Mouse (Mus musculus) megakaryocyte-erythroid progenitor cell, adult 5-6 weeks (primary cell): ENCODE results near the gene Prep. TPM values are rescaled to one million over a fixed set of nuclear protein-coding genes. Genes with fewer than 3 reads are reported as not detected.

ENCODE experiments used
- ATAC-seq: replicated peaks from 2 replicates; pipeline ENCODE4 v1.8.0; 2016; ENCODE audit warnings: mild to moderate bottlenecking, inconsistent platforms; ENCODE audit not compliant: severe bottlenecking, poor library complexity, low FRiP score, low TSS enrichment
- total RNA-seq, 2 experiments: library from RNA; stranded (forward) in 1 of 2; stranded (reverse) in 1 of 2; fragments of 200-1000, 215-1000 nt in 1 of 2; fragments of >200 nt in 1 of 2; fragmentation: Nextera tagmentation in 1 of 2; gene quantifications; 2 replicates each; pipeline ENCODE4 v1.2.3; 2014 to 2017

The Prep gene
- total RNA-seq (2014; fragmentation: Nextera tagmentation) (9.0 and 15.4 TPM in 2 replicates), total RNA-seq (2017) (11.8 and 13.6 TPM in 2 replicates)

DNA sequence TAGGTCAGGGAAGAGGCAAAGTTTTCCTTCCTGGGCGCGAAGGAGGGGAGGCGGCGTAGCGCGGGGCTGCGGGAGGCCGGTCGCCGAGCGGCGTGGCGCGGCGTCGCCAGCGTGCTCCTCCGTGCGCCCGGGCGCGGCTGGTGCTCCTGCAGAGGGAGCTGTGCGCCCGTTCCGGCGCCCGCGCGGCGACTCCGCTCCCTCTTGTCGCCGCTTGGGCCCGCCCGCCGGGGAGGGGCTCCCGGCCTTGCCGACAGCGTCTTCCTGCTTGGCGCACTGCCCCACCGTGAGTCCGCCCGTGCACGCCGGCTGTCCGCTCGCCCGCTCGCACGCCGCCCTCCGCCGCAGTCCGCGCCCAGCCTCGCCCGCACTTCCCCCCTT lies at the start of gene Prep:
Gene Prep (plus strand): TSS at position 273 of the 378 bp plus-strand sequence.
- ATAC-seq: peak; percentile 66

DNA sequence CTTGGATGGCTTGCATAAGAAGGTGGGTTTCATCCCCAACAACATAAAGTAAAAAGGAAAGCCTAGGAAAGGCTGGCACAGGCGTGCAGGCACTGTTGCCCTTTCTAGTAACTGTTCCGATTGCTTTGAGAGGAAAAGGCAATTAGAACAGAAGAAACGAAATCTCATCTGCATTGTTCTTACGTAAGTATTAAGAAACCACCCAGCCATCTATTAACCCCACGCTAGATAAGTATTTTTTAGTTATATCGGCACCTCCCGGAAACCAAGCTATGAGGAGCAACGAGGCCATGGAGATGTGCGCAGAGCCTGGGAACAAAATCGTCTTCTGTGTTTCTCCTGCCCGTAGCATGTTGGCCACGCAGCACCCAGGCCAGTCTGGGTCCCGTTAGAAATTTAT lies 49.7 kb upstream of the Prep start:
- ATAC-seq: no peak

DNA sequence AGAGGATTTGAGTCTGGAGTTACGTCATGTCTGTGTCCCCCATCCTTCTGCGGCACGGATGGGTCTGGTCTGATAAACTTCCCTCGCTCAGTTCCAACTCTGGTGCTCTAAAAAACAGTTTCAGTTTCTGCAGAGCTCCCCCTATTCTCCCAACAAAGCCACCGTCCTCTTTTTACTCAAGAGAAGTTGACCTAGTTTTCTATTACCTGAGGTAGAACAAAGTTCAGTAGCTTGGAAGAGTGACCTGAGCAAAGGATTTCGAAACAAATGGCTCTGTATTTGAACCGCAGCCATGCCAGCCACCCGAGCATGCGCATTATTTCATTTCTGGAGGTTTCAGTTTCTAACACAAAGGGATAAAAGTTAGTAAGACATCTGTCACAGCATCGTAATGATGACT lies 49.2 kb upstream of the Prep start:
- no peak for ATAC-seq

DNA sequence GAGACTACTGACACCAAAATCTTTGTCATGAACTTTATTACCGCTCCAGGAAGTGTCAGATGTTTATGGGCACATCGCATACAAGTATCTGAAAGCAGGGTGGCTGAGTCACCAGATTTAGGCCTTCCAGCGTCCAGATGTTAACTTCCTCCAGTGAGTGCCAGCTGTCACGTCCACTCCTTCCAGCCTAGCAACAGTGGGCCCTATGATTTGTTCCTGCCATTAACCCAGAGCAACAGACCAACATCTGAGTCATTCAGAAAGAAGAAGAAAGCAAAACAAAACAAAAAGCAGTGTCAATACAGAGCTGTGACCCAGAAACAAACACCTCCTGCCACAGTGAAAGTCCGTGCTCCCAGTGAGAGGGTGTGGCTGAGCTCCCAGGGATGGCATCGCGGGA lies 47.6 kb upstream of the Prep start:
- ATAC-seq: no peak

DNA sequence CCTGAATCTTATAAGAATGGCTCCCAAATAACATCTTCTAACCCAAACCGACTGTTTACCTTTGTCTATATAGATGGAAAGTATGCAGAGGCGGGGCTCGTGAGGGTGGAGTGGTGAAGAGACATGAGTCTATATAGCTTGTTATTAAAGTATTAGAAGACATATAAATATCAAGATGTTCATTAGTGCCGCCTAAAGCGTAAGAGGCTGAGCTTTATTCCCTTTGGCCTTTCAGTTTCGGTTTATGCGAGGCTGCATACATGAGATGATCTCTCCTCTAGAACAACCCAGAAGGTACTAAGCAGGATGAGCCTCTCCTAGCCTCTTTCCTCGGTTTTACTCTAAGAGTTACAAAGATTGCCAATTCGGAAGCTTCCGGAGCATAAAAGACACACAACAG lies 47.2 kb upstream of the Prep start:
- no peak for ATAC-seq

DNA sequence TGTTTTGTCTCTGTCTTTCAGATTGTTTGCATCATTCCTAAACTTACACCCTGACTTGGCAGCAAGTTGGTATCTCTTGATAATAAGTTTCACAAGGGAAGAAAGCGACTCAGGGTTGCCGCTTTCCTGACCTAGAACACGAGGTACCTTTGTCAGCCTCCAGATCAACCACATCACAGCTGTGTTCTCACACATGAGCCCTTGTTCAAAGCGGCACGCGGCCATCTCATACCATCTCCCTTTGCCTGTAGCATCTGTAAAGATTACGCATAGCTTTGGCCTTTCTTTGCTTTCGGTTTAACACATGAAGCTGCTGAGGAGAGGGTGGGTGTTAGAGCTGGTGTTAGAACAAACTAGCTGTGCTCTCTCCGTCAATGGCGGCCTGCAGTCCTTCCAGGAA lies 46.7 kb upstream of the Prep start:
- ATAC-seq: no peak

DNA sequence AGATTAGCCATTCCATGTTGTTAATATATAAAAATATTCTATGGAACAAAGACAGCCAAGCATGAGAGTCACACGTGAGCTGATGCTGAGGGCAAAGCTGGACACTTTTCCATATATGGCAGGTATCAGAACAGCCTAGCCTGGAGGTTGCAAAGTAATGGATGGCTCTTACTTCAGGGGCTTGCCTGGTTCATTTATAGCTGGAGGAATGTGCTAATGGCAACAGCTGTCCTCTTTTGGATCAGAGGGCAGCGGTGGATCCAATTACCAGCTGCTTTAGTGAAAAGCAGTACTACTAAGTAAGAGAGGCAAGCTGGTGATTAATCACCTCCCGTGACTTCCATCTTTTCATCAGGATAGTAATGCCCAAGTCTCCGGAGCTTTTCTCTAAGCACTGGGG lies 41.8 kb upstream of the Prep start:
- no peak for ATAC-seq

DNA sequence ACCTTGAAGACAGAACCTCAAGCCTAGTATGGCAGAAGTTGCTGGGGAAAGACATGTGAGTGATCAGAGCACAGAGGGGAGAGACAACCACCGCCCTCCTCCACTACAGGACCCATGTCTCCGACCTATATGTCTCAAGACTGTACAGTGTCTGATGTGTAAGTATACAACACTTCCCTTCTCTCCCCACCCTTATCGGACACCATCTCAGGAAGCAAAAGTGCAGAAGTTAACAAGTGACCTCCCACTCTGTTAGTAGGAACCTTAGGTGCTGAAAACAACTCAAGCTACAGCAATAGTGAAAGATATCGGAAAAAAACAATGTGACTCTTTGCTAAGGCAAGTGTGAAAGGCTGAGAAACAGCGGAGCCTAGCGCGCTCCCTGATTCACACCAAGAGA lies 40.1 kb upstream of the Prep start:
- ATAC-seq: no peak

DNA sequence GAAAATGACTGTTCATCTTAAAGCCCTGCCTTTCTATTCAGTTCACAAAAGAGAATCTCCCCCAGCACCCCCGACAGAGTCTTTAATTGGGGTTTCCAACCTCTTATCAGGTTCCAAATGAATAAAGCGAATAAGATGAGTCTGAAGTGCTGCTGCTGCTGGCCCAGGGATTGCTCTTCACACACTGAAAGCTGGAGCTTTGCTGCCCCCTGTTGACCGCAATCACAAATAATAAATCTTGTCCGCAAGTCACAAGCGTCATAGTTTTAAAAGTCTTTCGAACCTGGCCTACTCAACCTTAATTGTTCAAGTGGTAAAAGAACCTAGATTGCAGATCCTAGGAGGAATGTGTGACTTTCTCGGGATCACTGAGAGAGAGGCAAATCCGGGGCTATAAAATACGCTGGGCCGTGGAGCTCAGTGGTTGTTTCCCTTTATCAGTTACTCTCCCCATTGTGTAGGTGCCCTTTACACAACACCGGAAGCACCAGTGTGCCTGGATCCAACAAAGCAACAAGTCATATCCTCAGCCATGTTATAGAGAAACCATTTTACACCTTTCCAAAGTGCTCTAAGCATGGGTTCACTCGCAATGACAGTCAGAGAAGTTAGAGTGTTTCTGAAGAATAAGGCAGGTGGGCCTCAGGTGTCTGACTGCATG lies 21.6 kb upstream of the Prep start:
- peak; percentile 83; the same call in 1 of the 2 replicates for ATAC-seq

DNA sequence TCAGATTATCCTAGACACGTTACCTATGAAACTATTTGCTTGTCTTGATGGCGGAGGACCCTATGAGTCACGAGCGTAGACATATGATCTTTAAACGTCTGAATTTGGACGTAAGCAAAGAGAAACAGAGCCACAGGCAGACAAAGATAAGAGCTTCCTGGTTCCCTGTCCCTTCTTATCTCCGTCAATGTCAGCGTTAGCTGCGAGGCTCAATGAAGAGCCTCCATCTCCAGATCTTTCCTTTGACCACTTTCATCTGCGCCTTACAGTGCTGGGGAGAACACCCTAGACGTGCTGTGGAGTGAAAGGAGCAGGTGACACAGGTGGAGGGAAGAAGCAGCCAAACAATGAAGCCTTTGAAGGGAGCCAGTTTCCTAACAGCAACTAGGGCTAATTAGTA lies 18.8 kb upstream of the Prep start:
- ATAC-seq: peak; percentile 67

DNA sequence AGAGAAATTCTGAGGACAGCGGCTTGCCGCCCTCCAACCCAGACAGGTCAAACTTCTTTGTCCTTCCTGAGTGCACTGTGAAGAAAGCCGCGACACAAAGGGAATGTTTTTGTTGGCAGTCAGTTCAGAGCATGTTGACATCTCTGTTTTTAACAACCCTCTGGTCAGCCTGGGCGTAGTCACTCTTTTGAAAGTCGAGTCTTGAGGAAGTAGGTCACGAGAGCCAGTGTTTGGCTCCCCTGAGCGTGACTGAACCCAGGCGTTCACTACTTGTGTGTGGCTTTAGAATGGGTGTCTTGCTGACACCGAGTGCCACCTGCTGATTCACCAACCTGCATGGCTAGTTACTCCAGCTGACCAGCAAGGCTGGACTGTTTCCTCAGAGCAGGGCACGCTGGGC lies 18.4 kb upstream of the Prep start:
- ATAC-seq: no peak

DNA sequence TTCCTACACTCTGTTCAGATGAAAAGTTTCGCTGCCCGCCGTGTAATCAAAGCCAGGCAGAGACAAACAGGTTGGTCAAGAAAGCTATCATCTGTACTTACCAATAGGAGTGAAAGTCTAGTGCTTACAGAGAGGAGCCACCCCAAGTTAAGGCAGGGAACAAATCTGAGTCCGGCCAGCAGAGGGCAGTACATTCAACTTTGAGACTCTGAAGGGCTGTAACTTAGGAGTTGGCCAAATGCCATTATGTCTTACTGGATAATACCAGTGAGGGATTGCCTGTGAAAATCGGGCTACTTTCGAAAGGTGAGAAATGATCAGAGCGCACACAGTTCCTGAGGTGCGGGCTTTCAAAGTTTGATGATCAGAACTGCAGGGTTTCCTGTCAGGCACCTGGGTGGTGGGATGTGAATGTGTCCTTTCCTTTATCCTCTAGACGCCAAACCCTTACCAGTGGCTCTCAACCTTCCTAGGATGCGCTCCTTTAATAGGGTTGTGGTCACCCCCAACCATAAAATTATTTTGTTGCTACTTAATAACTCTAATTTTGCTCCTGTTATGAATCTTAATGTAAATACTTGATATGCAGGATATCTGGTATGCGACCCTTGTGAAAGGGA lies 15.8 kb upstream of the Prep start:
- peak; percentile 77 for ATAC-seq

DNA sequence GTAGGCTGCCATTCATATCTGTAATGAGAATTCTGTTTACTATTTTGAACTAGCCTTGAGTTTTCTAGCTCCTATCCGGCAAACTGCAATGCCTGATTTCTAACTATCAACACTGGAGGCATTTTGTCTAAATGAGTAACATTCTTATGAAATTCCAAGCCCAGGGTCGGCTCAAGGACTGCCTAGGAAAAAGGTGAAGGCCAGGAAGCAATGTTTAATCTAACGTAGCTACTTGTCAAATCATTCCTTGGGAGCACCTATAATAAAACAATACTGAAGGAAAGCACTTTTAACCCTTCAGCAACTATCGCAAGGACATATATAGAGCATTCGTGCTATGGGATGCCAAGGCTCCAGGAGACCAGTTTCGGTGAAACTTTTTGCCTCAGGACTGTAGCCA lies 8.6 kb upstream of the Prep start:
- ATAC-seq: no peak

DNA sequence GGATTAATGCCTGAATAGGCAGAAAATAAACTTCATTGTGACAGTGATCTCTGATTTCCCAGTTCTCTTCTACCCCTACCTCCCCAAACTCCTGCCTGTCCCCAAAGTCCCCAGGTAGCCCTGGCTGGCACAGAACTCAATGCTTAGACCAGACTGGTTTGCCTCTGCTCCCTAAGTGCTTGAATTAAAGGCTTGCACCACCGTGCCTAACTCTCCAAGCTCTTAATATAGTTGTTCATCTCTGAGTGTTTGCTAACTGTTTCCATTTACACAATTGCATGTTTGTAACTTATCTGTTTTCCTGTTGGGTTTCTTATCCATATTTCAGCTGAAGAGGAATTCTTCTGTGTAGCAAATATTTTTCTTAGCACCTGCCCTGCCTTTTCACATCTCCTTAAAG lies 6.2 kb upstream of the Prep start:
- ATAC-seq: no peak

DNA sequence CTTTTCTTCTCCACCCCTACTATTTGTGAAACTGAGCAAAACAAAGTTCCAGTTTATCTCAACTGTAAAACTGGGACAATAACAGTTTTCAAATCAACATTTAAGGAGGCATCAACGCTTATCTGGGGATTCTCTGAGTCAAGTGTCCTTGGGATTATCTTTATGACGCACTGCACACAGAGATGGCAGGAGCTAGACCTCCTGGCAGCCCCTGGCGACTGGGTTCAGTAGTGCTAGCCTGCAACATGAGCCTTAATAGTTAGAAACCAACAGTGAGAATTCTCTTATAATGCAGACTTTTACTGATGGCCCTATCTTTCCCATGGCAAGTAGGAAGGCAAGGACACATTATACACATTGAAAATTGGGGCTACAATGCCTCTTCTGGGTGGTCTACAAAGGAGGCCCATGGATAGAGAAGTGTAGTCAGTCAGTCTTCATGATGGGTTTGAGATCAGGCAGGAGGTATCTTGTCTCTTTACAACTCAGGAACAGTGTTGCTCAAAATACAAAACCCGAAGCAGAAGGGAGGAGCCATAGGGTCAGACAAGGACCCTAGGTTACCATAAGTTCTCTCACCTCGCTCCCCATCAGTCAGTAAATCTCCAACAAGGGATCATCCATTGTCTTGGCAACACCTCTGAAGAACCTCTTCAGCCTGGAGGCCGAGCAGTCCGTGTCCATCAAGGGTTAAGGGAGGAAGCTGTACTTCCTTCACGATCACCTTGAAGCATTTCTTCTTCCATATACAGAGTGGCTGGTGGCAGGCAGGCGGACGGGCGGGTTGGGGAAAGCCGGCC lies 672 bp upstream of the Prep start:
- ATAC-seq: peak; percentile 51

DNA sequence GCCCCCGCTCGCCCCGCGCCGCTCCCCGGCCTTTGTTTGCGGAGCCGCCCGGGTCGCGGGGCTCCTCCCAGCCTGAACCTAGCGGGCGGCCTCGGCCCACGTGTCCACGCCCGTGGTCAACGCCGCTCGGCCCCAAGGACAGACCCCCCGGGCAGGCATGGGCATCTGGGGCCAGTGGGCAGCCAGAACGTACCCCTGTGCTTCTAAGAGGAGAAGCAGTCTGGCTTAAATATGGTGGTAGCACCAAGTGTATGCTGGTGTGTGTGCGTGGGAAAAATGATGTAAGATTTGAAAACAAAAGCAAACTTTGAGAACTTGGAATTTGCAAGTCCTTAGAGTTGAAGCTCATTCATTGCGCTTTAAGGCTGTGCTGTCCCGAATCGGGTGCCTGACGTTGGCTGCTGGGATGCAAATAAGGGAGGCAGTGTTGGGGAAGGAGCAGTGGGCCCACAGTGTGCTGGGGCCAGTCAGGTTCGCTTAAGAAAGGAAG lies 478 bp downstream of the Prep start:
- ATAC-seq: no peak

DNA sequence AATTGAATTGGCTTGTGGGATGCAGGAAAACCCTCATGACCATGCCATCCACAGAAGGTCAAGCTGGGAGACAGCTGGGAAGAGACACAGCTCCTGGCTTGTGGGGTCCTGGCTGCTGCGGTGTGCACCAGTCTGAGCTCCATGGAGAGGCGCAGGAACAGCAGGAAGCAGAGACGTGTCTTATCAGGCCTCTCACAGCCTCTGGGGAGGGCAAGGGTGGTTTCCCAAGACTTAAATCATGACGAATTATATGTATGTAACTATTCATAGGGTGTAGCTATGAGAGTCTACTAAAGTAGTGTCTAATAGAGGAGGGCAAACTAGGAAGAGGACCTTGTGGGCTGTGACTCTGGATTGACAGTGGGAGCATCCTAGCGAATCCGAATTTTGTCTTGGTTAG lies 2.6 kb downstream of the Prep start:
- peak; percentile 56; the same call in 1 of the 2 replicates for ATAC-seq

DNA sequence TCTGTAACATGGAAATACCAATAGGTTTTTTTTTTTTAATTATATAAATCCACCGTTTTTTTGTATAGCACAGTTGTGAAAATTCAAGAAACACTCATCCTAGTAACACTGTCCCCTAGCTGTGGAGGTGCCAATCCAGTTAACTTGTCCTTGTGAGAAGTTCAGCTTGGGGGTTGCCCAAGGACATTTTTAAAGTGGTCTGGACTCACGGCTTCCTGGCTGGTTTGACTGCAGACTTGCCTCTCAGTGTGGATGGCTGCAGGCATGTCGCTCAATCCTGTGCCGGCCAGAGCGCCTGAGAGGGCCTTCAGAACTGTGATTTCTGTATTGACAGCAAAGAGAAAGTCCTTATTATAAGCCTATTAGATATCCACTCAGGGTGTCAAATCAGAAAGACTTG lies 3.4 kb downstream of the Prep start:
- no peak for ATAC-seq

DNA sequence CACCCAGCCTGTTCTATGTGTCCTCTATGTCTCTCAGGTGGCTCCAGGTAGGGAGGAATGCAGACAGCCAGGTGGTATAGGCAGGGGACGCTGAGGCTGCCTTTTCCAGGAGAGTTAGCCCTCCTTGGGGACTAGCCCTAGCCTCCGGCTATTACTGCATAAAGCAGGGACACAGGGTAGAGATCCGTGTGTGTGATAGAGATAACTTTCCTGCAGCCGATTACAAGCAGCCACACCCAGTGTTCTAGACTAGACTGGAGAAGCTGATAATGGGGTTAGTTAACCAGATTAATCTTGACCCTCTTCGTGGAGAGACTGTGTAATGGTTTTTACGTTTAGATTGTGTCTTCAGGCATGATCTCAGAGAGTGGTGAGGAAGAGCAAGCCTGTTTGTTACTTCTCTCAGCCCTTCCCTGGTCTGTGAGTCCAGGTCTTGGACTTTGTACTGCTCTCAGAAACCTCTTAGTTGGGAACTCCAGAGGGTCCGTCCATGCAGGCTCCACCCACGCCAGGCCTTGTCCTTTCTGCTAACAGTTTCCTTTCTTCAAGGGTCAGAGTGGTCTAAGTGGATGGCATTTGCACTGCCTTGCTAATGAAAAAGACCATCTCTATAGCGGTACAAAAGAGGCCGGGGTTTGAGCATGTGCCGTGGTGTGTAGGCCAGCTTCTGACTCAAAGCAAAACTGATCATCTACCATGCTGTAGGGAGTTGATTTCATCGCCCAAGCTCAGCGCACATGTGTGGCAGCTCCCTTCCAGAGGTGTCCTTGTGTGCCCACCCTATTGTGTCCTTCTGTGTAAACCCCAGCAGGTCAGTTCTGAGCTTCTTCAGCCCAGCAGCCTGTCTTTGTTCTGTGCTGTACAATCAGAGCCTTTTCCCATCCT lies 4.2 kb downstream of the Prep start:
- ATAC-seq: peak; percentile 46

DNA sequence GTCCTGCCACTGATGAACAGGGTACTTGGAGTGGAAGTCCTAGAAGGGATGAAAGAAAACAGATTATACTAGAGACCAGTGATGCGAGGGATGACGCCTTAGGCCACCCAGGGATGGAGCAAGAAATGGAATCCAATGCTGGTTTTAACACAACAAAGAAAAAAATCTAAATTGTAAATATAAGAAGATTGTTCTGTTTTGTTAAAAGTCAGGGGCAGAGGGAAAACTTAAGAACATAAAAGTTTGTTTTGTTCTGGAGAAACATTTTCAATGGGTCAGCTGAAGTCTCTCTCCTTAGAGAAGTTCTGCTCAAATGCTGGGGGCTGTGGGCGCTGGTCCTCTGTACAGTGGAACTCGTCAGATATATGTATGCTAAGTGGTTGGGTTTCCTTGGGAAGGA lies 5.3 kb downstream of the Prep start:
- ATAC-seq: no peak
